Mouse (Mus musculus) left cerebral cortex, postnatal 36 days (tissue): ENCODE measurements around the gene Gm28038. TPM values are rescaled to one million over a fixed set of nuclear protein-coding genes. Genes with fewer than 3 reads are reported as not detected.
A peak's percentile ranks its signal among the peaks of the same experiment; 100 is the strongest.

ENCODE experiments used
- DNase-seq, 2 experiments: peaks; one replicate each; pipeline ENCODE4 v3.0.0; 2021 to 2022; ENCODE audit warnings: low spot score in 2 of 2, mixed read lengths in 1 of 2
- intact Hi-C: fragments of 180-260 bp; cut with DNase I; formaldehyde crosslinking; loops from one replicate; pipeline ENCODE4 v1.15.1; 2025
- total RNA-seq, 2 experiments: library from RNA; stranded (reverse); gene quantifications; 2 replicates each; pipeline ENCODE4 v1.2.3; 2021

Gm28038 gene
- total RNA-seq, 2 experiments from 2014 or later, result not detected

DNA sequence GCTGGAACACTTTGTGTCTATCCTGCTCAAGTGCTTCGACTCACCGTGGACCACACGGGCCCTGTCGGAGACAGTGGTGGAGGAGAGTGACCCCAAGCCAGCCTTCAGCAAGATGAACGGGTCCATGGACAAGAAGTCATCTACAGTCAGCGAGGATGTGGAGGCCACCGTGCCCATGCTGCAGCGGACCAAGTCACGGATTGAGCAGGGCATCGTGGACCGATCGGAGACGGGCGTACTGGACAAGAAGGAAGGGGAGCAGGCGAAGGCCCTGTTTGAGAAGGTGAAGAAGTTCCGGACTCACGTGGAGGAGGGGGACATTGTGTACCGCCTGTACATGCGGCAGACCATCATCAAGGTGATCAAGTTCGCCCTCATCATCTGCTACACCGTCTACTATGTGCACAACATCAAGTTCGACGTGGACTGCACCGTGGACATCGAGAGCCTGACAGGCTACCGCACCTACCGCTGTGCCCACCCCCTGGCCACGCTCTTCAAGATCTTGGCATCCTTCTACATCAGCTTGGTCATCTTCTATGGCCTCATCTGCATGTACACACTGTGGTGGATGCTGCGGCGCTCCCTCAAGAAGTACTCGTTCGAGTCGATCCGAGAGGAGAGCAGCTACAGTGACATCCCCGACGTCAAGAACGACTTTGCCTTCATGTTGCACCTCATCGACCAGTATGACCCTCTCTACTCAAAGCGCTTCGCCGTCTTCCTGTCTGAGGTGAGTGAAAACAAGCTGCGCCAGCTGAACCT lies 25.0 kb upstream of the Gm28038 start:
- DNase-seq, result no peak
- intact Hi-C loops, result no loop called here

DNA sequence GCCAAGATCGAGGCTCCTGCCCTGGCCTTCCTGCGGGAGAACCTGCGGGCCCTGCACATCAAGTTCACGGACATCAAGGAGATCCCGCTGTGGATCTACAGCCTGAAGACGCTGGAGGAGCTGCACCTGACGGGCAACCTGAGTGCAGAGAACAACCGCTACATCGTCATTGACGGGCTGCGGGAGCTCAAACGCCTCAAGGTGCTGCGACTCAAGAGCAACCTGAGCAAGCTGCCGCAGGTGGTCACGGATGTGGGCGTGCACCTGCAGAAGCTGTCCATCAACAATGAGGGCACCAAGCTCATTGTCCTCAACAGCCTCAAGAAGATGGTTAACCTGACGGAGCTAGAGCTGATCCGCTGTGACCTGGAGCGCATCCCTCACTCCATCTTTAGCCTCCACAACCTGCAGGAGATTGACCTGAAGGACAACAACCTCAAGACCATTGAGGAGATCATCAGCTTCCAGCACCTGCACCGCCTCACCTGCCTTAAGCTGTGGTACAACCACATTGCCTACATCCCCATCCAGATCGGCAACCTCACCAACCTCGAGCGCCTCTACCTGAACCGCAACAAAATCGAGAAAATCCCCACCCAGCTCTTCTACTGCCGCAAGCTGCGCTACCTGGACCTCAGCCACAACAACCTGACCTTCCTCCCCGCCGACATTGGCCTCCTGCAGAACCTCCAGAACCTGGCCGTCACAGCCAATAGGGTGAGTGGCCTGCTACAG lies 24.1 kb upstream of the Gm28038 start:
- DNase-seq, result no peak
- intact Hi-C loops, result no loop called here

DNA sequence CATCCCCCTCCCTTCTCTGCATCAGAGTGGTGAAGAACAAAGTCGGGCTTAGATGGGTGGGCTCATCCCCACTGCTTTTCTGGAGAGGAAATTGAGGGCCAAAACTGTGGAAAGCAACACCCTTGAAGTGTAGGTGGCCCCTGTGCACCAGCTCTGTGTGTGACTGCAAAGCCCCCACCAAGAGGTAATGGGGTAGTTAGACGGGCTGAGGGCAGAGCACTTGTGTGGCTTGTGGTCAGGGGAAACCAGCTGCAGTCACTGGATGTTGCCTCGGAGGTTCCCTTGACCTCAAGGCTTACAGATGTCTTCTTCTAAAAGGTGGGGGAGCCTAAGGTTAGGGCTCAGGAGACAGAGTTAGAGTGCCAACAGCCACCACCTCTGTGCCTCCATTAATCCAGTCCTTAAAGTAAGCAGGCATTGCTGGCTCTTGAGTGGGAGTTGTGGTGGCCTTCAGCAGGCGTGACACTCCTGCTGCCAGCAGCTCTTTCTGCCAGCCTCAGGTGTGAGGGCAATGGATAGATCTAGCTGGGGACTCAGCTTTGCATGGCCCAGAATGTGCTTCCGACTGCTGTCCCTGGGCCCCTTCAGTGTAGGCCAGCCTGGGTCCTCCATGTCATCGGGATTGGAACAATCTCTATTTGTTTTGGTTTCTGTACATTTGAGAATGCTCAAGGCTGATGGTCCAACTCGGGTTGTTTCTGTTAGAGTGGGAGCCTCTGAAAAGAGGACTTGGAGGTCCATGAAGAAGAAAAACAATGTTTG lies 23.0 kb upstream of the Gm28038 start:
- no peak for DNase-seq
- intact Hi-C loops, result no loop called here

DNA sequence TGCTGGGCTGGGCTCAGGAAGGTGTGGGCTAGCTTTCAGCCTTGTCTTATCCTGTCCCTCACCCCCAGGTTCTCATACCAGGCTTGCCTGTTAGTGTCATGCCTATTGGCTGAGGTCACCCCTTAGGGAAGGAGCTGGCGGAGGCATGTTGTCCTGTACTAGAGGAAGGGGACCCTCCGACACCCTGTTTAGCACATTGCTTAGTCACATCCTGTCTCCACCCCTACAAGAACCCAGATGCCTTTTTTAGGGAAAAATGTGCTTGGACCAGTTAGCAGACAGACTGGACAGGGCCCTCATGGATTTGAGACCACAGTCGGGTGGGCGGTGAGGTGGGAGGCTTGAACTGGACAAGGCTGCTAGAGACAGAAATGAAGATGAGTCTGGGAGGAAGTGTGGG lies 22.2 kb upstream of the Gm28038 start:
- intact Hi-C loops, result no loop called here
- DNase-seq, result no peak

DNA sequence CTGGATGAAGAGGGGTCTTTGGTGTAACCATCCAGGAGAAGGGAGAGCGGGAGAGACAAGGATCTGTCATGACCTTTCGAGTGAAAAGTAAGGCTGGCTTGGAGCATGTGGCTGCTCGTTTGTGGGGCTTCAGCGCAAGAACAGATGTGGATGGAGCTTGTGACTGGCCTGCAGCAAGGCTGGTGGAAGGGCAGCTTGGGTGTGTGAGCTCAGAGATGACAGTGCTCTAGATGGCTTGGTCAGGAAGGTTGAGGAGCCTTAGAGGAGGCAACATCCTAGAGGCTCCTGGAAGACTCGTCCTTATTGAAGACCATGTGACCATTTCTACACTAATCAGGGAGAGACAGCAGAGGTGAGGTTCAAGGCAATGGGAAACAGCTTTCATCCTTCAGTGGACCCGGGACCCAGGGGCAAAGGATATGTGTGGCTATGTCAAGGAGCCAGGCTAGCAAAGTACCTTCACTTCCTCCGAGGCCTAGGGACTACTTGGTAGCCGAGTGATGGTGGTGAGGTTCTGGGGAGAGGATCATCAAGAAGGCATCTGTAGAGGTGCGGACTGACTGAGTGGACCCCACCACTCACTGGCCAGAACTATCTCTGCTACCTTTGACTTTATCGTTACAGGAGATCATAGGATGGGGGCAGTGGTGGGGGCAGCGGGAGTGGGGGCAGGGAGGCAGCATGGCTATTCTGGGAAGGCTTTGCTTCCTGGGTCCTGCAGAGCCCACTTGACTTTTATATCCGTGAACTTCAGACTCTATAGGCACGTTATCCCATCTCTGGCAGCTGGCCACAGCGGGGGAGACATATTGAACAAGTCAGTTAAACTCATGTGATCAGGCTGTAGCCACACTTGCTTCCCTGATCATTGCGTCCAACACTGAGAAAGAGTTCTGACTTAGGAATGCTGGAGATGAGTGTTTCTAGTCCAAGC lies 21.4 kb upstream of the Gm28038 start:
- DNase-seq, result no peak
- intact Hi-C loops, result no loop called here

DNA sequence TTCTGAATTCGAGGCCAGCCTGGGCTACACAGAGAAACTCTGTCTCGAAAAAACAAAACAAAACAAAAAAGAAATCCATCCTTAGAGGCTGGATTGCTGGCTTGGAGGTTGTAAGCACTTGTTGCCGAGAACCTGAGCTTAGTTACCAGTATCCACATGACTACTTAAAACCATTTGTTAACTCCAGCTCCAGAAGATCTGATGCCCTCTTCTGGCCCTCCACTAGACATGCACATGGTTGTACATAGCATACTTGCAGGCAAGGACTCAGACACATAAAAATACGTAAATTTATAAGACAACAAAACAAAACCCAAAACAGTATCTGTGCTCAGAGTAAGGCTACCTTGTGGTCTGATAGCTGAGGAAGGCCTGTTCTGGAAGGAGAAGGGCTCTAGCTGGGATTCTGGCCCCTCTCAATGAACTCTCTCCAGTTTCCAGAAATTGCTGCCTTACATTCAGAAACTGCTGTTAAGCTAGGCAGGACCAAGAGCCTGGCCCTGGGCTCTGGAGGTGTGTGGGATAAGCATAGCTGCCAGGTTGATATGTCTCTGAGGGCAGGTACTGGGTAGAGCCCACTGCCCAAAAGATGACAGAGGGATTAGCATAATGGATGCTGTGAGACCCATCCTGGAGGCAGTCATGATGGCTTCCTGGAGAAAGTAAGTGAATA lies 19.6 kb upstream of the Gm28038 start:
- no peak for DNase-seq
- intact Hi-C loops, result no loop called here

DNA sequence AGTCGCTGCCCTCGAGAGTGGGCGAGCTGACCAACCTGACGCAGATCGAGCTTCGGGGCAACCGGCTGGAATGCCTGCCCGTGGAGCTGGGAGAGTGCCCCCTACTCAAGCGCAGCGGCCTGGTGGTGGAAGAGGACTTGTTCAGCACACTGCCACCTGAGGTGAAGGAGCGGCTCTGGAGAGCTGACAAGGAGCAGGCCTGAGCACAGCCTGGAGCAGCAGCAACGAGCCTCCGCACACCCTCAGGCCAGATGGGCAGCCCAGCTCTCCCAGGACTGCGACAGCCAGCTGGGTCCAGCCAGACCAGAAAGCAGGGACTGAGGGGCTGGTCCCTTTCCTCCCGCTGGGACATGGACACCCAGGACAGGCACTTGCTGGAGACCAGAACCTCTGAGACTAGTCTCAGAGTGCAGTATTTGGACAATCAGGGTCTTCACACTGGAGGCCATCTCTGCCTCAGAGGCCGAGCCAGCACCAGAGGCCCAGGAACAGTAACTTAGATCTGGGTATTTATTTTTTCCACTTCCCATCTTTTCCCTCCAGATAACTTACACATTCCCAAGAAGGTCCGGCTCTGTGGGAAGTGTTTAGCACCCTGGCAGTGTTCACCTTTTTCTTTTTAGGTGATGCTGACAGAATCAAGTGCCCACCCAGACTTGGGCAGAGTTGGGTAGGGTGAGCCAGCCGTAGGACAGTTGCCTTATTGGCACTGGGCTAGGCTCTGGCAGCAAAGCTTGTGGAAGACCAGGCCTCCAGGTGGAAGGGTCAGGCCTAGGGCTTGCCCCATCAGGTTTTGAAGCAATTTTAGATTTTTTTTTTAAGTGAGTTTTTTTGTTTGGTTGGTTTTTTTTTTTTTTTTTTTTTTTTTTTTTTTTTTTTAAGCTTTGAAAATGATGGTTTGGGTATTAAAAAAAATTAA lies 18.7 kb upstream of the Gm28038 start:
- no peak for DNase-seq
- intact Hi-C loops, result no loop called here

DNA sequence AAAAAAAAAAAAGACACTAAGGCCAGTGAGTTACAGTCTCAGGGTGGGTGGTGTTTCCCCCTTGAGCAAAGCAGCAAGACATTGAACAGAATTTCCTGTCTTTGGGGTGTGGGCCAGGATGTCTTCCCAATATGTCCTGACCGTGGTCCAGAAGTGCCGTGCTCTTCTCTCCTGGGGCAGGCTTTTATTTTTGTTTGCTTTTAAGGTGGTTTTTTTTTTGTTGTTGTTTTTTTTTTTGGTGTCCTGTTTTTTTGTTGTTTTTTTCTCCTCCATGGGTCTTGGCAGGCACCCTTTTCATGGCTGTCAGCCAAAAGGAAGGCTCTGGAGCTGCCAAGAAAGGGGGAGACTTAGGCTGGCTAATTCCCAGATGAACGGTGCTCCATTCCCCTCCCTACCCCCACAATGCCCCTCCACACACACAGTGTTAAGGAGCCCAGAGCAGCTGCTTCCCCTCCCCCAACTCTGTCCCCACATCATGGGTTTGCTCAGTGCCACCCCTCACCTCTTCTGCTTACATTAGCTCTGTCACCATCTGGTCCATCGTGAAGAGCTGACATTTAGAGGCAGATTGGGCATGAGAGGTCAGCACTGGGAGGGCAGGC lies 17.9 kb upstream of the Gm28038 start:
- intact Hi-C loops, result no loop called here

DNA sequence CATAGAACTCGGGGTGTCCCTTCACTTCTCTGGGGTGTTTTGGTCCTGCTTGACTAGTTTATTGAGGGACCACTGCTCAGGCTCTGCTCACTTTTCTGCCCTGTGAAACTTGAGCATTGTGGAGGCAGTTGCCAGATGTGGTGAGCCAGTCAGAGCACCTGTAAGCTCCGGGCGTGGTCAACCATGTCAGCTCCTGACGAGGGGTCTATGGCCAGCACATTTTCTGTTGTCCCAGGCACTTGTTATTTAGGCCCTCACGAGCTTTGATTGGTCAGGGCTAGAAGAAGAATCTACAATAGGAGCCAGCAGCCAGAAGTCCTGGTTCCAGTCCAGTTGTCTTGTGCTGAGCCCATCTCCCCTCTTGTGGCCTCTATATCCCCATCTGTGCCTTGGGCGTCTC lies 17.0 kb upstream of the Gm28038 start:
- intact Hi-C loops, result no loop called here
- no peak for DNase-seq

More for the DNA sequence above, 17.9 kb upstream of the Gm28038 start:
- peak in 1 of 2 experiments; percentile 42 for DNase-seq

DNA sequence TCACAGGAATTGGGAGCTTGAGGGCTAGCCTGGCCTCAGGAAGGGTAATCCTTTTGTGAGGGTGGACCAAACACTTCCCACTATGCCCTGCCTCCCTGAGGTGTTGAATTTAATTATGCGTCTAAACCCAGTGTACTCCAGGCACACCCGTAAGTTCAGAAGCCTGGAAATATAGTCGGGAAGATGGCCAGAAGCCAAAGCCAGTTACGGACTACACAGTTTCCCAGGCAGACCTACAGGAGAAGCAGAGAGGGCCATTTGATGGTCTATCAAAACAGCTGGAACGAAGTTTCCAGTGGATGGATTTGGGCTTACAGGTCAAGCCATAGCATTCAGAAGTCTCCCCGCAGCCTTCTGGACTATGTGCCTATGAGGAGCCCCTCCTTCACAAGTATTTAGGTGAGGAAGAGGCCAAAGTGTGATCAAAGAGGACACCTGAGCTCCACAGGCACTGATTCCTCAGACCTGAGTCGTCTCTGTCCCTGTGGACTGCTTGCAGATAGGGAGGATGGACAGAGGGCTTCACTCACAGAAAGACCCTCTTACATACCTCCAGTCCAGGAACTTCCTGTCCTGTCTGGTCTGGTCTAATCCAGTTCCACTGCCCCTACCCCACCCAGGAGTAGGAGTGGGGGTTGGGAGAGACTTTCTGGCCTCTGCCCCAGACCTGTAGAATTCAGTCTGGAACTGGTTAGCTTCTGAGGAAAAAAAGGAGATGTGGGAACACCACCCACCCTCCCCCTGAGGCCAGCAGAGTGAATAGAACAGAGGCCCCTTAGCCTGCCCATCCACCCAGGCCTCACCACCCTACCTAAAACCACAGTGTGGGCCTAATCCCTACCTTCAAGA lies 15.9 kb upstream of the Gm28038 start:
- no peak for DNase-seq
- intact Hi-C loops, result no loop called here

DNA sequence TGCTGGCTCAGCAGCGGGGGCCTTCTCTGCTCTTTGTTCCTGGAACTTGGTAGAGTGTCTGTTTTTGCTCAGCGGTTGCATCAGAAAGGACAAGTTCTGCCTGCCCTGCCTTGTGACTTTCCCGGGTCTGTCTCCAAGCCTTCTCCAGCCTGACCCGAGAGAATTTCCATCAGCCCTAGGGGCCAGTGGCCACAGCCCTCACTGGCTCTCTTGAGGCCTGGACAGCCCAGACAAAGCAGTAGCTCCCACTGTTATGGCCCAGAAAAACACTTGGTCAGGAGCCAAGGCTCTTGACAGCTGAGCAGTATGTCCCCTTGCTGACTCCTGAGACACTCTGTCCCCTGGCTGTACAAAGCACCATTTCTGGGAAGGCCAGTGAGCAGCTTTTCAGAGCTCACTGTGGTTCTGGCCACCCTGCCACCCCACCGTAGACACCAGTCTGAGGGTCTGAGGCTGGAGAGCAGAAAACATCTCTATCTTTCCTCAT lies 15.0 kb upstream of the Gm28038 start, which contains the start of gene Phyhd1:
Phyhd1 (plus strand) TSS at position 437 of the 487 bp plus-strand sequence.
- DNase-seq, result peak; percentile 56 to 74
- intact Hi-C loops, result no loop called here

DNA sequence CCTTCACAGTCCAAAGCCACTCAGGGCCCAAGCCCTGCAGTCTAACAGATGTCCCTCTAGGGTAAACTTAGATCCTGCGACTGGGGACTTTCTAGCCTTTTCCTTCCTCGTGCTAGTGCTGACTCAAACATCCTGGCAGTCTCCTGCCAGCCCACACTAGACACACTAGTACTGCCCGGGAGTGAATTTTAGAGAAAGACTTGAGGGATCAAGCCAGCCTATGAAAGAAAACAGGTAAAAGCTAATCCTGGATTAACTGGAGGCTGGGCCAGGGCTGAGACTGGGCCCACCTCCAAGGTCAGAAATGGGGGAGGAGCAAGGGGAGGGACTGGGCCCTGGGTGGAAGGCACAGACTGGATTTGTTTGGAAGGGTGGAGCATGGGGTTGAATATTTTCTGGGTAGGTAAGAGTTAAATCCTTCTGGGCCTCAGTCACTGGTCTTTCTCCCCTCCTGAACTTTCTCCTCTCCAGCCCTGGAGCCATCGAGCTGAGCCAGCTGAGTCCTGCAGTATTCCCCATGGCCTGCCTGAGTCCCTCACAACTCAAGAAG lies 14.4 kb upstream of the Gm28038 start:
- peak in 1 of 2 experiments; percentile 46 for DNase-seq
- intact Hi-C loops, result no loop called here

DNA sequence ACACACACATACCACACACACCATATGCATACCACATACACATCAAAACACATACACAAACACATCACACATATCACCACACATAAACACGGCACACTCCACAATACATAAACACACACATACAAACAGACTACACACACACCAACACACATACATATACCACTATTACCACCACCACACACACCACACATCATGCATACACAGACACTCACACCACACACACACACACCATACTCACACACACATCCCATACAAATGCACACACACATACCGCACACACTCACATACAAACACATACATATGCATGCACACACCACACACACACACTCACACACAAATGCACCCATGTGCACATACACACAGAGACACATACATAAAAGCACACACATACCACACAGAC lies 13.4 kb upstream of the Gm28038 start:
- intact Hi-C loops, result no loop called here
- no peak for DNase-seq

DNA sequence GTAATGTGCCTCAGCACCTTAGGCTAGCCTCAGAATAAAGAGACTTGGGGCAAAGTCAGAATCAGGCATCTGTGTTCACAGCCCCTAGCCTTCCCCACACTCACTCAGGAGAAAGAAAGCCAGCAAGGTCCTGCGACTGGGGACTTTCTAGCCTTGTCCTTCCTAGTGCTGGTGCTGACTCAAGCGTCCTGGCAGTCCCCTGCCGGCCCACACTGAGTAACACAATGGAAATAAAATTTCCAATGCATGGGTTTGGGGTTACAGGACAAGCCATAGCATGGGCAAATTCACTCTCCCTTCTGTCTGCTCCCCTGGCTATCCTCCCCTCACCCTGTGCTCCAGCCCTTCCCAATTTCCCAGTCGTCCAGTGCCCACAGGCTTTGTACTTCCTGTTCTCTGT lies 12.5 kb upstream of the Gm28038 start:
- intact Hi-C loops, result loop anchor here (2.0 kb wide), 1 partner anchor 32 kb away; the partner anchor contains the start of gene Lrrc8a
- no peak for DNase-seq

DNA sequence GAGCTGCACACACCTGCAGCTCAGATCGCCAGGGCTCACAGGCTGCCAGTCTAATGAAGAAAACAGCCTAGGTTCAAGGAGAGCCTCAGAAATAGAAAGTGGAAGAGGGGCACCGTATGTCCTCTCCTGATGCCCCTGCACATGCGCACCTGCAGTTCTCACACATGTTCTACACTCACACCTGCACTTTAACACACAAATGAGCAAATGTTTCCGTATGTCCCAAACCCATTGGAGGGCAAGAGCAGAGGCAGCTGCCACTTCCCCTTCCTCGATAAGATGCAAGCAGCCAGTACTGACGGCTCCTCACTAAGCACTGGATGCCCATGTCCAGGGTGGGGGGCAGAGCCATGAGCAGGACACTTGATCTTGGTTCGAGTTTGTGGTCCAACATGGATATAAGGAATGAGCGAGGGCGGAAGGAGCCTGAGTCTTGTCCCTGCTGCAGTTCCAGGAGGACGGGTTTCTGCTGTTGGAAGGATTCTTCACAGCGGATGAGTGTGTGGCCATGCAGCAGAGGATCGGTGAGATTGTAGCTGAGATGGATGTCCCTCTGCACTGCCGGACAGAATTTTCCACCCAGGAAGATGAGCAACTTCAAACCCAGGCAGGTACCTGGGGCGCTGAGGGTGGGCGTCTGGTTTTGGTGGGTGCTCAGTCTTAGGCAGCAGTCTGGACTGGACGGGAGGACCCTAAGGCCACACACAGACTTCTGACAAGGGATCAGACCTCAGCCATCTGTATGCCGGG lies 11.4 kb upstream of the Gm28038 start:
- intact Hi-C loops, result loop anchor here (2.0 kb wide), 1 partner anchor 33 kb away; the partner anchor contains the start of gene Lrrc8a
- no peak for DNase-seq
